In the genomic region with DNA sequence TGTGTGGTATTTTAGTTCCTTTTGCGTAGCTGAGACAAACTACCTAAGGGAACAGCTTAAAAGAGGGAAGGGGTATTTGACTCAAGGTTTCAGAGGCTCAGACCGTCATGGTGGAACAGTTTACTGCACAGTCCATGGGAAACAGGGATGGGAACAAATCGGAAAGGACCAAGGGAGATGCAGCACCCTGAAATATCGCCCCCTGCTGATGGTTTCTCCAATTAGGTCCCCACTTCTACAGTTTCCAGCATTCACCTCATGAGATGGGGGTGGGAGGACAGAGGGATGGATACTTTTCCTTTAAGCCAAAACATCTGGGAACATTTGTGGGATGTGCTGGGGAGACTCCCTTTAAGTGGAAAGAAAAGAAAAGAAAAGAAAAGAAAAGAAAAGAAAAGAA, we compare ENCODE assay signal across 16 mouse cellular contexts. TPM values are rescaled to one million over a fixed set of nuclear protein-coding genes. Genes with fewer than 3 reads are reported as not detected.
DNase-seq lines count a peak whose midpoint lies in the region; ATAC-seq and TF ChIP-seq lines count a peak whose summit lies in the region.
"Had no signal": no experiment of that assay in that cellular context is flagged by ENCODE, and none has a peak within 500 bp of the region (broad histone marks: within the 10 kb centered on the region; RNA-seq: fewer than 3 reads in every experiment).

No protein-coding gene starts in this region.

- no peaks in the 10 kb centered on the region for H3K79me2 ChIP-seq in liver, adult 2 months (ENCODE audit: control insufficient read depth, insufficient read depth, low read length)

- peak; percentile 52 for DNase-seq in adrenal gland, postnatal 14 days
- DNase-seq in adrenal gland, postnatal 10 days: no peak
- DNase-seq in liver, adult 2 months (ENCODE audit: extremely low read depth, low read depth, low spot score): no peak
- peak; percentile 52 to 53 for DNase-seq in B cell, adult 2 months
- peak; percentile 52 for DNase-seq in induced T-regulatory cell, adult 2 months (ENCODE audit: low read depth)
- DNase-seq in frontal cortex, postnatal 10 days (ENCODE audit: low spot score in 2 of 2): no peak
- no peak for DNase-seq in frontal cortex, postnatal 25 days (ENCODE audit: low spot score in 2 of 2)
- DNase-seq: cerebellum, adult 9-11 months; right cerebral cortex, postnatal 4 days had no signal

- no peaks in the 10 kb centered on the region for H3K9me3 ChIP-seq in liver, embryonic 12.5 days (replicated peaks)
- H3K9me3 ChIP-seq: forebrain, embryonic 12.5 days had no signal

- H3K36me3 ChIP-seq in liver, adult 2 months (ENCODE audit: control insufficient read depth, insufficient read depth, low read length): no peaks in the 10 kb centered on the region
- no peaks in the 10 kb centered on the region for H3K36me3 ChIP-seq in liver, embryonic 12.5 days
- H3K36me3 ChIP-seq: forebrain, embryonic 12.5 days had no signal

- no peaks in the 10 kb centered on the region for H3K27me3 ChIP-seq in liver, adult 2 months (ENCODE audit: control insufficient read depth, insufficient read depth, low read length)
- no peaks in the 10 kb centered on the region for H3K27me3 ChIP-seq in liver, embryonic 12.5 days (replicated peaks)
- H3K27me3 ChIP-seq: forebrain, embryonic 12.5 days had no signal

- H3K4me1 ChIP-seq in liver, adult 2 months (ENCODE audit: control insufficient read depth, insufficient read depth, low read length): peaks cover 10% of the 10 kb centered on the region
- peaks cover 8% of the 10 kb centered on the region; the same call in 1 of the 2 replicates for H3K4me1 ChIP-seq in liver, embryonic 12.5 days

- no peak overlapping the region for H3K4me2 ChIP-seq in liver, embryonic 12.5 days
- H3K4me2 ChIP-seq: forebrain, embryonic 12.5 days had no signal

- 76% methylated on average over 4 of the region's 4 CpGs for WGBS in liver, adult 2 months
- WGBS in liver, embryonic 12.5 days (ENCODE audit: insufficient replicate concordance): 44% methylated on average over 4 of the region's 4 CpGs

- H3K4me3 ChIP-seq in liver, adult 2 months (ENCODE audit: insufficient read depth, low read depth, low read length): no peak overlapping the region
- no peak overlapping the region for H3K4me3 ChIP-seq in liver, embryonic 12.5 days
- H3K4me3 ChIP-seq: forebrain, embryonic 12.5 days had no signal

- no peak overlapping the region for H3K27ac ChIP-seq in liver, adult 2 months (replicated peaks; ENCODE audit: insufficient read depth, low read depth, low read length)
- no peak overlapping the region for H3K27ac ChIP-seq in liver, embryonic 12.5 days
- H3K27ac ChIP-seq: forebrain, embryonic 12.5 days; macrophage had no signal

- no peak for ATAC-seq in liver, embryonic 12.5 days
- ATAC-seq: inflammation-experienced regulatory T-cells, adult 6 months had no signal

- TF ChIP-seq POLR2A in liver, adult 2 months (IDR thresholded peaks at IDR 0.05; ENCODE audit: extremely low read depth, insufficient read depth, low read length): no peak

- no peak overlapping the region for H3K9ac ChIP-seq in liver, adult 2 months (ENCODE audit: low read depth, low read length)
- H3K9ac ChIP-seq in liver, embryonic 12.5 days: no peak overlapping the region
- H3K9ac ChIP-seq: forebrain, embryonic 12.5 days had no signal

- peak; percentile 46; the same call in 1 of the 2 replicates for TF ChIP-seq CTCF in liver, adult 2 months (IDR thresholded peaks at IDR 0.05; ENCODE audit: low read depth, low read length)

RNA-seq across cellular contexts. Expression of gene Rsph1, which starts 17.4 kb away (rescaled TPM):
- 6.4 and 6.7 TPM in 2 replicates for total RNA-seq in adrenal gland, postnatal 14 days (2021)
- total RNA-seq in adrenal gland, postnatal 10 days (2021): 1 to 10 TPM; 3.5 to 4.6 TPM
- total RNA-seq in liver, adult 2 months (2014; rRNA removed): not detected in 2 replicates
- not detected in 2 replicates for polyA plus RNA-seq in liver, adult 2 months (2012; rRNA removed)
- polyA plus RNA-seq in liver, embryonic 12.5 days (2016; fragmentation: Nextera tagmentation; extraction: Ambion mirVana): 0.25 and 0.32 TPM in 2 replicates
- total RNA-seq: monocyte, adult 5-6 weeks had no signal

RNA-seq across cellular contexts. Expression of gene Slc37a1, which starts 26.8 kb away (rescaled TPM):
- 6.7 and 13.3 TPM in 2 replicates for total RNA-seq in adrenal gland, postnatal 14 days (2021)
- total RNA-seq in adrenal gland, postnatal 10 days (2021): 10 to 100 TPM in 1 of 2 experiments, 1 to 10 TPM in 1; 4.4 to 10.9 TPM
- 1.4 and 3.6 TPM in 2 replicates for total RNA-seq in liver, adult 2 months (2014; rRNA removed)
- 1.8 and 4.7 TPM in 2 replicates for polyA plus RNA-seq in liver, adult 2 months (2012; rRNA removed)
- 4.4 and 5.4 TPM in 2 replicates for polyA plus RNA-seq in liver, embryonic 12.5 days (2016; fragmentation: Nextera tagmentation; extraction: Ambion mirVana)

RNA-seq across cellular contexts. Expression of gene Ubash3a, which starts 52.2 kb away (rescaled TPM):
- total RNA-seq in adrenal gland, postnatal 14 days (2021): 0.63 and 3.1 TPM in 2 replicates
- 1 to 10 TPM in 1 of 2 experiments, under 1 TPM in 1; 0.69 to 1.3 TPM for total RNA-seq in adrenal gland, postnatal 10 days (2021)
- total RNA-seq in liver, adult 2 months (2014; rRNA removed): 0.09 and 0.20 TPM in 2 replicates
- polyA plus RNA-seq in liver, adult 2 months (2012; rRNA removed): 0.26 and 0.31 TPM in 2 replicates
- 23.2 and 25.6 TPM in 2 replicates for polyA plus RNA-seq in liver, embryonic 12.5 days (2016; fragmentation: Nextera tagmentation; extraction: Ambion mirVana)
- total RNA-seq: adrenal gland, postnatal 25 days; left cerebral cortex, postnatal 36 days had no signal

Comparison
In these comparisons a context has a peak if more than half of its experiments do, and no peak if none do; other contexts are left out.
1. DNase-seq: peak in adrenal gland, postnatal 14 days (single experiment), B cell, adult 2 months (2 of 2) and induced T-regulatory cell, adult 2 months (single experiment); none in adrenal gland, postnatal 10 days (single experiment), liver, adult 2 months (single experiment), frontal cortex, postnatal 10 days (0 of 2) and frontal cortex, postnatal 25 days (0 of 2).